In the genomic region with DNA sequence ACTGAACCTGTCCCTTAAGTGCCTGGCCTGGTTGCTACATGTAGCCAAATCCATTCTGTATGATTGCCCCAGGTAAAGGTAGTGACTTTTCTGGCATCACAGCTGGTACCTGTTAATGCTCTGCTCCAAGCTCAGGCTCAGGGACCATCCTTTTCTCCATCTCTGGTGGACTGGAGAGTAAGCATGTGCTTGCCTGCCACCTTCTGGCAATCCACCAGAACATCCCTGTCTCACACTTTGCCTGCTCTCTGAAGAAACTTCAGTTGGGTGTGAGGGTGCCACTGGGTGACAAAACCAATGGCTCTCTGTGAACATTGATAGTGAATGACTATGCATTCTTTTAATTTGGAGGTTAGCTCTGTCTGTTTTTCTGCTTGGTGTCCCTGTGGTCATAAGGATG, we compare ENCODE assay signal across 9 mouse cellular contexts. TPM values are rescaled to one million over a fixed set of nuclear protein-coding genes. Genes with fewer than 3 reads are reported as not detected.
A peak's percentile ranks its signal among the peaks of the same experiment; 100 is the strongest.
DNase-seq lines count a peak whose midpoint lies in the region; TF ChIP-seq lines count a peak whose summit lies in the region.
"Had no signal": no experiment of that assay in that cellular context is flagged by ENCODE, and none has a peak within 500 bp of the region (broad histone marks: within the 10 kb centered on the region; RNA-seq: fewer than 3 reads in every experiment).

No protein-coding gene starts in this region.

- no peaks in the 10 kb centered on the region for H3K4me1 ChIP-seq in lung, adult 2 months (ENCODE audit: control insufficient read depth, insufficient read depth, low read length)
- H3K4me1 ChIP-seq in thymus, adult 2 months (replicated peaks; ENCODE audit: control insufficient read depth, insufficient read depth, low read length), result no peaks in the 10 kb centered on the region

- H3K27me3 ChIP-seq in thymus, adult 2 months (ENCODE audit: control insufficient read depth, insufficient read depth, low read length), result no peaks in the 10 kb centered on the region
- H3K27me3 ChIP-seq: neural tube, embryonic 13.5 days had no signal

- no peak overlapping the region for H3K27ac ChIP-seq in thymus, adult 2 months (ENCODE audit: control insufficient read depth, insufficient read depth, low read length)
- H3K27ac ChIP-seq: neural tube, embryonic 13.5 days had no signal

- TF ChIP-seq CTCF in lung, adult 2 months (IDR thresholded peaks at IDR 0.05; ENCODE audit: insufficient read depth, low read length), result peak; percentile 72
- no peak for TF ChIP-seq CTCF in thymus, adult 2 months (IDR thresholded peaks at IDR 0.05; ENCODE audit: borderline replicate concordance, control insufficient read depth, extremely low read depth, insufficient read depth, low read length, poor library complexity)

- peaks cover 64% of the 10 kb centered on the region for H3K36me3 ChIP-seq in thymus, adult 2 months (ENCODE audit: control insufficient read depth, insufficient read depth, low read length)

- no peak for TF ChIP-seq POLR2A in lung, adult 2 months (IDR thresholded peaks at IDR 0.05; ENCODE audit: borderline replicate concordance, extremely low read depth, low read depth, low read length)
- no peak for TF ChIP-seq POLR2A in thymus, adult 2 months (IDR thresholded peaks at IDR 0.05; ENCODE audit: control insufficient read depth, extremely low read depth, insufficient read depth, low read length, poor library complexity)

- DNase-seq in cerebellum, postnatal 25 days, result peak; percentile 36 to 62
- no peak for DNase-seq in cerebellum, postnatal 4 days (ENCODE audit: low spot score in 2 of 2)
- no peak for DNase-seq in lung, adult 2 months
- no peak for DNase-seq in lung, postnatal 25 days (ENCODE audit: low spot score)
- peak; percentile 40 for DNase-seq in c-Kit-positive CD71-positive TER-119-negative erythroid progenitor cells, embryonic 14.5 days (ENCODE audit: low read depth)
- DNase-seq in lung, postnatal 36 days, result peak; percentile 32
- no peak for DNase-seq in thymus, adult 2 months
- no peak for DNase-seq in gastrocnemius, postnatal 4 days (ENCODE audit: low spot score in 2 of 2)

- H3K4me3 ChIP-seq in lung, adult 2 months (replicated peaks; ENCODE audit: extremely low read depth, low read depth, low read length), result no peak overlapping the region
- H3K4me3 ChIP-seq in thymus, adult 2 months (ENCODE audit: control insufficient read depth, insufficient read depth, low read length), result no peak overlapping the region
- H3K4me3 ChIP-seq: neural tube, embryonic 13.5 days had no signal

RNA-seq across cellular contexts. Expression of gene Uvssa, which starts 7.2 kb away (rescaled TPM):
- 4.8 and 5.9 TPM in 2 replicates for polyA plus RNA-seq in lung, adult 2 months (2012; rRNA removed)
- 9.7 and 10.6 TPM in 2 replicates for polyA plus RNA-seq in thymus, adult 2 months (2012; rRNA removed)
- 10 to 100 TPM in 1 of 2 experiments, 1 to 10 TPM in 1; 8.7 to 11.6 TPM for total RNA-seq in gastrocnemius, postnatal 4 days (2021)

RNA-seq across cellular contexts. Expression of gene Maea, which starts 35.8 kb away (rescaled TPM):
- polyA plus RNA-seq in lung, adult 2 months (2012; rRNA removed), result 97.4 and 114 TPM in 2 replicates
- polyA plus RNA-seq in thymus, adult 2 months (2012; rRNA removed), result 124 and 130 TPM in 2 replicates
- total RNA-seq in gastrocnemius, postnatal 4 days (2021), result 100 to 1,000 TPM; 109 to 112 TPM

Comparison
In these comparisons a context has a peak if more than half of its experiments do, and no peak if none do; other contexts are left out.
1. DNase-seq: peak in cerebellum, postnatal 25 days (2 of 2), c-Kit-positive CD71-positive TER-119-negative erythroid progenitor cells, embryonic 14.5 days (single experiment) and lung, postnatal 36 days (single experiment); none in cerebellum, postnatal 4 days (0 of 2), lung, adult 2 months (single experiment), lung, postnatal 25 days (single experiment), thymus, adult 2 months (single experiment) and gastrocnemius, postnatal 4 days (0 of 2).